8 mouse cellular contexts compared by ENCODE assay signal in the genomic region with DNA sequence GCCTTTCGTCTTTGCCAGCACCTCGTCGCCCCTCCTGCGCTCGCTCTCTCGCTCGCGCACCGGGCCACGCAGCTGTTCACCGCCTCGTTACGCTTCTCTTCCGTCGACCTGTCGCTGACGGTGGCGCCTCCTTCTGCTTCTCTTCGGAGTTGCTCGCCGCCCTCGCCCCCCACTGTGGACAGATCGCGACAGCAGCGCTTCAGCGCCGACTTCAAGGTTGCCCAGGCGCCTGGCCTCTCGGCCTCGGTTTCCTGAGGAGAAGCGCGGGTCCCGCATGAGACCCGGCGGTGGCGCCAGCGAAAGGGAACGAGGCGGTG. TPM values are rescaled to one million over a fixed set of nuclear protein-coding genes. Genes with fewer than 3 reads are reported as not detected.
DNase-seq lines count a peak whose midpoint lies in the region; ATAC-seq and TF ChIP-seq lines count a peak whose summit lies in the region.

No protein-coding gene starts in this region.

- DNase-seq in lung, postnatal 36 days: no peak
- DNase-seq in gastrocnemius, postnatal 4 days (ENCODE audit: low spot score in 2 of 2): no peak
- no peak for DNase-seq in layer of hippocampus, adult 8-10 months (ENCODE audit: low spot score in 2 of 2)
- no peak for DNase-seq in cerebellum, adult 18-20 months

- TF ChIP-seq CTCF in embryonic fibroblast, embryonic 13.5 days (IDR thresholded peaks at IDR 0.05; ENCODE audit: borderline replicate concordance, insufficient read depth, low read length): peak; percentile 27; the same call in 1 of the 2 replicates
- TF ChIP-seq CTCF in small intestine, adult 2 months (IDR thresholded peaks at IDR 0.05; ENCODE audit: extremely low read depth, insufficient read length, insufficient replicate concordance, low read depth, low read length): peak; percentile 37; the same call in 1 of the 2 replicates

- under 1% methylated on average over 39 of the region's 39 CpGs for WGBS in lung, embryonic 16.5 days
- under 1% methylated on average over 39 of the region's 39 CpGs for WGBS in limb, embryonic 12.5 days
- 1% methylated on average over 39 of the region's 39 CpGs for WGBS in small intestine, adult 2 months

- peak overlapping the region; percentile 99 for H3K4me3 ChIP-seq in lung, embryonic 16.5 days (ENCODE audit: low read length)
- peak overlapping the region; percentile 74 for H3K4me3 ChIP-seq in embryonic fibroblast, embryonic 13.5 days (ENCODE audit: insufficient read depth, low read length)
- peak overlapping the region; percentile 96 for H3K4me3 ChIP-seq in limb, embryonic 12.5 days (replicated peaks)
- H3K4me3 ChIP-seq in small intestine, adult 2 months (ENCODE audit: low read depth, low read length): peak overlapping the region; percentile 77

- peak overlapping the region; percentile 99 for H3K9ac ChIP-seq in lung, embryonic 16.5 days (ENCODE audit: low read length)
- peak overlapping the region; percentile 97 for H3K9ac ChIP-seq in limb, embryonic 12.5 days (replicated peaks)

- H3K9me3 ChIP-seq in lung, embryonic 16.5 days (ENCODE audit: control insufficient read depth, low read length): no peaks in the 10 kb centered on the region
- no peaks in the 10 kb centered on the region for H3K9me3 ChIP-seq in limb, embryonic 12.5 days

- H3K27me3 ChIP-seq in lung, embryonic 16.5 days (ENCODE audit: control insufficient read depth, insufficient read depth, low read depth, low read length): no peaks in the 10 kb centered on the region
- H3K27me3 ChIP-seq in limb, embryonic 12.5 days: no peaks in the 10 kb centered on the region
- no peaks in the 10 kb centered on the region for H3K27me3 ChIP-seq in small intestine, adult 2 months (ENCODE audit: control insufficient read depth, insufficient read depth, low read length)

- H3K4me2 ChIP-seq in lung, embryonic 16.5 days (ENCODE audit: low read depth, low read length): peak overlapping the region; percentile 64; the same call in 1 of the 2 replicates
- H3K4me2 ChIP-seq in limb, embryonic 12.5 days: peak overlapping the region; percentile 60

- TF ChIP-seq POLR2A in embryonic fibroblast, embryonic 13.5 days (IDR thresholded peaks at IDR 0.05; ENCODE audit: low read depth, low read length): no peak
- TF ChIP-seq POLR2A in small intestine, adult 2 months (IDR thresholded peaks at IDR 0.05; ENCODE audit: low read depth, low read length): no peak

- no peaks in the 10 kb centered on the region for H3K36me3 ChIP-seq in lung, embryonic 16.5 days (ENCODE audit: control insufficient read depth, insufficient read depth, low read length)
- H3K36me3 ChIP-seq in limb, embryonic 12.5 days: no peaks in the 10 kb centered on the region
- no peaks in the 10 kb centered on the region for H3K36me3 ChIP-seq in small intestine, adult 2 months (ENCODE audit: control insufficient read depth, insufficient read depth, low read length)

- H3K4me1 ChIP-seq in lung, embryonic 16.5 days (replicated peaks; ENCODE audit: control insufficient read depth, insufficient read depth, low read length): peaks cover 12% of the 10 kb centered on the region
- no peaks in the 10 kb centered on the region for H3K4me1 ChIP-seq in embryonic fibroblast, embryonic 13.5 days (ENCODE audit: control insufficient read depth, insufficient read depth, low read length)
- H3K4me1 ChIP-seq in limb, embryonic 12.5 days (replicated peaks): peaks cover 8% of the 10 kb centered on the region
- H3K4me1 ChIP-seq in small intestine, adult 2 months (ENCODE audit: control insufficient read depth, insufficient read depth, insufficient read length, low read length): no peaks in the 10 kb centered on the region

- peak overlapping the region; percentile 99 for H3K27ac ChIP-seq in lung, embryonic 16.5 days (ENCODE audit: low read length)
- peak overlapping the region; percentile 86 for H3K27ac ChIP-seq in embryonic fibroblast, embryonic 13.5 days (ENCODE audit: insufficient read depth, low read length)
- peak overlapping the region; percentile 98 for H3K27ac ChIP-seq in limb, embryonic 12.5 days
- peak overlapping the region; percentile 89 for H3K27ac ChIP-seq in small intestine, adult 2 months (ENCODE audit: insufficient read depth, low read depth, low read length)

- peak; percentile 75 for ATAC-seq in lung, embryonic 16.5 days (ENCODE audit: low read depth)
- peak; percentile 82 for ATAC-seq in limb, embryonic 12.5 days (ENCODE audit: insufficient number of reproducible peaks, insufficient read depth, low FRiP score, low TSS enrichment, low read depth)

RNA-seq across cellular contexts. Expression of a gene that starts 0.3 kb away (rescaled TPM):
- 95.2 and 108 TPM in 2 replicates for polyA plus RNA-seq in lung, embryonic 16.5 days (2015; fragmentation: Nextera tagmentation; extraction: Ambion mirVana)
- polyA plus RNA-seq in embryonic fibroblast, embryonic 13.5 days (2011; ENCODE audit: insufficient read length, low read depth, missing spikeins): 63.8 and 72.1 TPM in 2 replicates
- 126 and 153 TPM in 2 replicates for polyA plus RNA-seq in limb, embryonic 12.5 days (2016; fragmentation: Nextera tagmentation; extraction: Ambion mirVana)
- polyA plus RNA-seq in small intestine, adult 2 months (2012; rRNA removed): 45.6 and 102 TPM in 2 replicates
- total RNA-seq in gastrocnemius, postnatal 4 days (2021): 100 to 1,000 TPM; 112 to 113 TPM
- 100 to 1,000 TPM; 127 to 153 (median 140) TPM for total RNA-seq in layer of hippocampus, adult 8-10 months (2022)
